Mouse (Mus musculus) 3134 (cell line): ENCODE measurements at regions not wholly inside any gene's neighbourhood (a gene's known extent, or its start where the extent isn't known, plus 50 kb on each side); places are given as distances from the start of the nearest gene placed in this dataset.

Source experiments
- DNase-seq: peaks from one replicate; pipeline ENCODE4 v3.0.0-alpha.2; 2011; ENCODE audit warnings: low spot score; ENCODE audit not compliant: insufficient read length; ENCODE audit errors: extremely low read depth

DNA sequence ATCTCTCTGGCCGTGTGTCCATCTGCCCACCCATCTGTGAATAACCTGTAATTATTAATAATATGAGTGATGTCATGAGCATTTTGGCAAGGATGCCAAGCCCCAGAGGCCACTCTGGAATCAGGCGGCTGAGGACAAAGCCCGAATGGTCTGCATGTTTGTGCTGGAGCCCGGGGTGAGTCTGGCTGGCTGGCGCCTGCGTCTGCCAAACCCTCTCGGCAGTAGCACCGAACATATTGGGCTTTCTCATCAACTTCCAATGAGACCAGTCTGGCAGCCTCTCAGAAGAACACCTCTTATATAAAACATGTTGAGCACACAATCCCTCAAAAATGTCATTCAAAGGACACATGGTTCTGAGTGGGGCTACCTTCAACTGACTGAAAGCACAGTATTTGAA lies 244.9 kb upstream of the Mki67 start:
- DNase-seq = no peak

DNA sequence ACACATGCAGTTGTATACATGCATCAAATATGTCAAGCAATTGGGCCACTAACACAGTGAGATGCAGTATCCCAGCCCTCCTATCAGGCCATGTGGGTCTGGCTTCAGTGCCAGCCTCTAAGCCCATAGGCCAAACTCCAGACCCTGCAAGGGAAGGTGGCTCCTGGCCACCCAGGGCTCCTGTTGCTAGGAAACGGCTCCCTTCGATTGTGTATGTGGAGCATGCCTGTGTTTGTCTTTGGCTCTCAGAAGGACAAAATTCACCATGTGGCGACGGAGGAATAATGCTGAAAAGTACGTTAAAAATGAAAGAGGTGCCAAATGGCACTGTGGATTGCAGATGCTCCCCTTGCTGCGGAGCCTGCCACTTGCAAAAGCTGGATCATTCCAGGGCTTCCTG lies 249.4 kb upstream of the Mki67 start:
- DNase-seq = no peak

DNA sequence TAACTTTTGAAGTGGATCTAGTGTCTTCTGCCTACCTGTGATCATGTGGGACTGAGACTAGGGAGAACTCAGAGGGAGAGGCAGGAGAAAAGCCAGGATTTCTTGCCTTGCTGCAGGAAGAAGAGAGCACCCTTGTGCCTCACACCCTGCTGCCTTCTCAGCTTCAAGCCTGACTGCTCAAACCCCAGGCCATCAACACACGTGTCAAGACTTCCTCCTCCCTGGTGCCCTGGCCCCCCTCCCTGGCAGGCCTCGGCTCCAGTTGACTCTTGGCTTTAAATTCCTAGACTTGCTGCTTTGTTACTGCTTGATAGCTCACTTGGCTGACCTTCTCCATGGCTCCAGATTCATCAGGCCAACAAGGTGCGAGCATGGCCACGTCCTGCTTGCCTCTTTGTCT lies 250.1 kb upstream of the Mki67 start:
- DNase-seq = no peak

DNA sequence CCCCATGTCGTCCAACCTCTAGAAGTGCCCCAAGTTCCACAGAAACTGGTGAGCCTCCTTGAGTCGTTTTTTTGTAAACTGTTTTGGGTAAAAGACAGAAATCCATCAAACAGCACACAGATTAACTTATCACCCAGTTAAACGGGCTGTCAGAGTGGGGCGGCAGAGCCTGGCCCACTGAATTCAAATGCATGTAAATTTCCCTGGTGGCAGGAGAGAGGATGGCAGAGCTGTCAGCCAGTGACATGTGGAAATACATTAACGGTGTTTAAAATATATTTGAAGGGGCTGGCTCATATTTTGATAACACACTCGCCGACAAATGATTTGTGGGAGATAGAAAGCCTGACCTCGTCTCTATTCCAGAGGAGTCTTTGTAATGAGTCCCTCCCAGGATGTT lies 252.5 kb upstream of the Mki67 start:
- DNase-seq = no peak

- no peak for DNase-seq
These were observed 269.9 kb upstream of the Mki67 start for GRCm38 (mm10) chr7:135986021-135986420.

- no peak for DNase-seq
These were observed 274.2 kb upstream of the Mki67 start for GRCm38 (mm10) chr7:135990321-135990720.

GRCm38 (mm10) chr7:135996896-135997295 lies 280.7 kb upstream of the Mki67 start:
- DNase-seq = no peak

DNA sequence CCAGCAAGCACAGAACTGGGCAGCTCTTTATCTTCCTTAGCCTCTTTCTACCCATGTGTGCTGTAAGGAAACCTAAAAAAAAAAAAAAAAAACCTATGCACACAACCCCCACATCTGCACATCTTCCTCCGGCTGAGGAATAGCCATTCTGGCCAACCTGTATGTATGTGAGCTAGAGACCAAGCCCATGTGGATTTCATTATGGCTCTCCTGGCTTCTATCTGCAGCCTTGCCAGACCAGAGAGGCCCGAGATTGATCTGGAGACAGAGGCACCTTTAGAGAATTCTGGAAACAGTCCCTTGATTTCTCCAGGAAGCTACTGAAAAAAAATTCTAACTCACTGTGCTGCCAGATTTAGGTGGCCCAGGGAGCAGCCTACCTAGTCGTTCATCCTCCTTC lies 281.5 kb upstream of the Mki67 start:
- no peak for DNase-seq

DNA sequence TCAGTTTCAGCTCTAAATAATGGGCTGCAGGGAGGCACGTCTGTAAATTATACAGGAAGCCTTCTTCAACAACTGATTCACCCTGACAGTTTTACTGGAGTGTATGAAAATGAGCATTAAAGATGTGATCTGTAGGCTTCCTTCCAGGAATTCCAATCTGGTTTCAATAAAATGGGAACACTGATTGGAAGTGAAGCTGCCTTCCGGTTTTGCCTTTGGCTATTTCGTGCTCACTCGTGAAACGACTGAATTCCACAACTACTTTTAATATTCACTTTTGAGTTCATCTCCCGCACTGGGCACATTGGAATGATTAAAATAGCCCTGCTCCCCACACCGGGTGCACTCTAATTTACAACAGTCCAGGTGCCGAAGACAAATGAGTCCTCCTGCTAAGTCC lies 286.2 kb upstream of the Mki67 start:
- no peak for DNase-seq

DNA sequence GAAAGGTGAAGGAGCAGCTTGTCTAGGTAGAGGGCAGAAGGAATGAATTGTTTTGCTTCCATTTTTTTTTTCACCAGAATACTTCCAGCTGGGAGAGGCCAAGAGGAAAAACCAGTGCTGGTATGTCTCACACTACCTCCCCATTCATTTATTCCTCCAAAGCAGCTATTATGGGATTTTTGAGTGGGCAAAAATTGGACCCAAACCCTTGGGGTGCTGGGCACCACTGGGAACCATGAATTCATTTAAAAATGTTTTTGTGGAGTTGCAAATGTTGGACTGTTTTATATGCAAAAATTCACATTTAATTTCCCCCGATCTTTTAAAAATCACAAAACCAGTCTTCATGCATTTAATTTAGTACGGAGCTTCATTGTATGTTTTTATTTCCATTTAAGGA lies 287.1 kb upstream of the Mki67 start:
- no peak for DNase-seq

- no peak for DNase-seq
These were observed 291.8 kb upstream of the Mki67 start for GRCm38 (mm10) chr7:136007796-136008455.

- DNase-seq = no peak
These were observed 292.3 kb upstream of the Mki67 start for GRCm38 (mm10) chr7:136008486-136008885.

- DNase-seq = no peak
These were observed 293.9 kb upstream of the Mki67 start for GRCm38 (mm10) chr7:136010013-136010412.

DNA sequence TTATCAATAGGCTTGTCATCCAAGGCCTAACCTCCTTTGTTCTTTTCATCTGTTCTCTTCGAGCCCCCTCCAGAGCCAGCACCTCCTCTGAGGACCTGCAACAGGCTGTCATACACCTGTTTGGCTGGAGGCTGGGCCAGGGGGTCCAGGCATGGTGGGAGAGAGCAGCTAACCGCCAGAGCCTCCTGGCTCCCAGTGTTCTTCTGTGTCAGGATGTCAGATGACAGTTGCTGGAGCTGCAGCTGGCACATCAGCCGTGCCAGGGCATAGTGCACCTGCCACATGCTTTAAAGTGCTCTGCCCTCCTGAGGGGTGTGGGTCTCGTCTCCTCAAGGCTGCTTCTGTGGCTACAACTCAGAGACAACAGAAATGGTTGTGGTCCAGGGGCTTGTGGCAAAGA lies 298.5 kb upstream of the Mki67 start:
- DNase-seq = no peak

DNA sequence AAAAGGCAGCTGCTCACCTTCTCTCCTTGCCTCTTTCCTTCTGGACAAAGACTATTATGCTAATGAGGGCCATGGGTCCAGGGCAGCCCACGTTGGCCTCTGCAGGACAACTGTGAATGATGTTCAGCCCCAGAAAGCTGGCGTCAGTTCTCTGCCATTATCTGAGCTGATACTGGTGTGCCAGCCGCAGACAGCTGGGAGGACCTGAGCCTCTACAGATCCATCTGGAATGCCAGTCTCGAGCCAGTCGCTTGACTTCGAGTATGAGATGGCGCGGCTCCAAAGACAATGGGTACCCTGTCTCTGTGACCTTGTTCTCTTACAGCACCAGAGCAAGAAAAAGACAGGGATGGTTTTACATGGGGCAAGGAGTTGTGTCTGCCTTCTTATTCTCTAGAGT lies 300.8 kb upstream of the Mki67 start:
- DNase-seq = no peak

DNA sequence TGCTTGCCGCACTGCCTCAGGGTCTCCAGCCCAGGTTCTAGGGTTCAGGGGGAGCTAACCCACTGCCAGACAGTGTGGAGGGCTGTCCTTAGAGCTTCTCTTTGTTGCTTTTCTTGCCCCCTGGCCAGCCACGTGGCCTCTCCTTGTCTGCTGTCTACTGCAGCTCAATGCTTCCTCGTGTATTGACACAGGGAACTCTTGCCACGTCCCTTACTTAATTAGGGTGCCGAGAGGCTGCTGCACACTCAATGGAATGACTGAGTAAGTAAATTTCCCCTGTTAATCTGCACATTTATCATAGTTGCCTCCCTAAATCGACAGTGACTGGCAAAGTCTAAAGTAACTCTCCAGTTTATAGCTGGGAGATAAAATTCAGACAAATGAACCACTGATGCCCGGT lies 304.4 kb upstream of the Mki67 start:
- DNase-seq = no peak

- DNase-seq = no peak
These were observed 304.9 kb upstream of the Mki67 start for GRCm38 (mm10) chr7:136021071-136021470.

DNA sequence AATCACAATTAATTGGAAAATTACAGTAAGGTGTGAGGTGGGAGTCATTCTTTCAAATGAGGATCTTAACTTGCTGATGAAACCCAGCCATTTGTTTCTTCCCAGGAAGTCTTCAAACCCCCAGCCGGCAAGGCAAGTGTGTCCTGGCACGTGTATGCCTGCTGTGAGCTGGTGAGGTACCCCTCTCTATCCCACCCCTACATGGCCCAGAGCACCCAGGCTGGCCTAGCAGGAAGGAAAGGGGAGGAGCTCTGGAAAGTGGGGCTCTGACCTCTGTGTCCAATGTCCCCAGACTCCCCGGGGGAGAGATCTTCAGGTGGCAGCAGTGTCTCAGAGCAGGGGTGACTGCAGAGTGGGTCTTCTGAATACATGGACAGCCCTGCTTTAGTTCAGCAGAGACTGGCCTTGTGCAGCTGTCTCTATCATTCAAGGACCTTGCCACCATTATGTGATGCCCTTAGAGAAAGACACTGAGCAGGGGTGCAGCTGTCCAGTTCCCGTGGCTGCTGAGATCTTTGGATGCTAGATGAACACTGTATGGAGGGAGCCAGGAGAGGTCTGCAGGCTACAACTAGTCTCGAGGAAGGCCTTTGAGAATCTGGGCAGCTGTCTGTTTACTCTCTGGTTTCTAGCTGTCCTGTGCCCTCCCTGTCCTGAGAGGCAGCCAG lies 306.8 kb upstream of the Mki67 start:
- DNase-seq = no peak

GRCm38 (mm10) chr7:136026451-136026850 lies 310.3 kb upstream of the Mki67 start:
- DNase-seq = no peak

DNA sequence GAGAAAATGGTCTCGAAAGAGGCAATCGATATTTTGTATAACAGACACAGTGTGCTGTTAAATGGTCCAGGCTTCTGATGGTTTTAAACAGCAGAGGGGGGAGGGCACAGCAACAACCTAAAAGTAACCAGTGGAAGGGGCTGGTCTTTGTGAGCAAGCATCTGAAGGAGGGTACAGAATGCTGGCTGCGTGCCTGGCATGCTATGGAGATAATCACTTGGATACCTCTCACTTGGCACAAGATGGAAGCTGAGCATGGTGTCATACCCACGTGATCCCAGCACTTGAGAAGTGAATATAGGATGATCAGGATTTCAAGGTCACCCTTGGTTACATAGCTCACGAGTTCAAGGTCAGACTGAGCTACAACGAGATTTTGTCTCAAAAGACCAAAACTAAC lies 315.9 kb upstream of the Mki67 start:
- no peak for DNase-seq

- no peak for DNase-seq
These were observed 317.4 kb upstream of the Mki67 start for GRCm38 (mm10) chr7:136033536-136033935.

GRCm38 (mm10) chr7:136035735-136036134 lies 319.6 kb upstream of the Mki67 start:
- DNase-seq = no peak

GRCm38 (mm10) chr7:136038072-136038471 lies 321.9 kb upstream of the Mki67 start:
- no peak for DNase-seq
